In the genomic region with DNA sequence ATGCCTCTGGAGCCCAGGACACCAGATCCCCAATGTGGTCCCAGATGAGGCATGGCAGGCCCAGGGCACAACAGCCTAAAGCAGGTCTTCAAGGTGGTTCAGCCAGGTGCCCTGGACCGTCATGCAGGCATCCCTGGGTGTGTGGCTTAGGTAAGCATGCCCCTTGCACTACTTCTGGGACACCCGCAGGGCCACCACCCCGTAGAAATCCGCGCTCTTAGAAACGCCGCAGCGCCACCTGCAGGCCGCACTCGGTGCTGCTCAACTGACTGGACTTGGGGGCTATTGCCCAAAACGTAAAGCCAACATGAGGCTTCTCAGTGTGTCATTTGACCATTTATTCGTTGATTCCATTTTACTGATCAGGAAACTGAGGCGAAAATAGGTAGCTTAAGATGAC, we compare ENCODE assay signal across 9 mouse cellular contexts. TPM values are rescaled to one million over a fixed set of nuclear protein-coding genes. Genes with fewer than 3 reads are reported as not detected.
A peak's percentile ranks its signal among the peaks of the same experiment; 100 is the strongest.
DNase-seq lines count a peak whose midpoint lies in the region; ATAC-seq and TF ChIP-seq lines count a peak whose summit lies in the region.
"Had no signal": no experiment of that assay in that cellular context is flagged by ENCODE, and none has a peak within 500 bp of the region (broad histone marks: within the 10 kb centered on the region; RNA-seq: fewer than 3 reads in every experiment).

No protein-coding gene starts in this region.

- TF ChIP-seq POLR2A in MEL (IDR thresholded peaks at IDR 0.05; ENCODE audit: control insufficient read depth in 1 of 2, insufficient read depth in 1 of 2, low read depth in 1 of 2, low read length in 2 of 2, poor library complexity in 1 of 2): no peak
- no peak for TF ChIP-seq POLR2A in liver, adult 2 months (IDR thresholded peaks at IDR 0.05; ENCODE audit: extremely low read depth, insufficient read depth, low read length)
- no peak for TF ChIP-seq POLR2A in testis, adult 2 months (IDR thresholded peaks at IDR 0.05; ENCODE audit: control insufficient read depth, low read depth, low read length)

- peak; percentile 52 for TF ChIP-seq RAD21 in MEL (IDR thresholded peaks at IDR 0.05; ENCODE audit: low read depth, low read length)

- H3K4me3 ChIP-seq in hindbrain, embryonic 11.5 days (ENCODE audit: low read depth, low read length): no peak overlapping the region
- H3K4me3 ChIP-seq in hindbrain, embryonic 16.5 days (ENCODE audit: low read length): no peak overlapping the region
- H3K4me3 ChIP-seq in MEL (ENCODE audit: control insufficient read depth in 1 of 2, insufficient read depth in 1 of 2, low read depth in 2 of 2, low read length in 2 of 2): peak overlapping the region; percentile 26 to 30; a peak in 3 of 4 replicates
- no peak overlapping the region for H3K4me3 ChIP-seq in liver, adult 2 months (ENCODE audit: insufficient read depth, low read depth, low read length)
- H3K4me3 ChIP-seq in testis, adult 2 months (ENCODE audit: control insufficient read depth, low read depth, low read length): no peak overlapping the region

- TF ChIP-seq CTCF in MEL (IDR thresholded peaks at IDR 0.05 in 2 of 3, conservative IDR thresholded peaks at IDR 0.05 in 1 of 3; ENCODE audit: control insufficient read depth in 1 of 3, insufficient read depth in 1 of 3, low read depth in 2 of 3, low read length in 3 of 3, poor library complexity in 1 of 3, severe bottlenecking in 1 of 3): peak; percentile 89 to 97 (median 93)
- TF ChIP-seq CTCF in liver, adult 2 months (IDR thresholded peaks at IDR 0.05; ENCODE audit: low read depth, low read length): peak; percentile 64
- TF ChIP-seq CTCF in testis, adult 2 months (IDR thresholded peaks at IDR 0.05; ENCODE audit: control insufficient read depth, insufficient read depth, insufficient replicate concordance, low read depth, low read length): peak; percentile 87; the same call in 1 of the 2 replicates

- H3K4me1 ChIP-seq in hindbrain, embryonic 11.5 days (replicated peaks; ENCODE audit: control insufficient read depth, insufficient read depth, low read length): peaks cover 3% of the 10 kb centered on the region
- peaks cover 6% of the 10 kb centered on the region for H3K4me1 ChIP-seq in hindbrain, embryonic 16.5 days (ENCODE audit: control insufficient read depth, insufficient read depth, low read depth, low read length)
- peaks cover 0 to 14% of the 10 kb centered on the region in 2 experiments; a peak in 2 of 4 replicates for H3K4me1 ChIP-seq in MEL (ENCODE audit: control insufficient read depth in 1 of 2, insufficient read depth in 2 of 2, low read length in 2 of 2)
- H3K4me1 ChIP-seq in liver, adult 2 months (ENCODE audit: control insufficient read depth, insufficient read depth, low read length): no peaks in the 10 kb centered on the region
- H3K4me1 ChIP-seq in testis, adult 2 months (ENCODE audit: control insufficient read depth, insufficient read depth, low read length): no peaks in the 10 kb centered on the region; the same call in 1 of the 2 replicates

- H3K36me3 ChIP-seq in hindbrain, embryonic 11.5 days (ENCODE audit: control insufficient read depth, insufficient read depth, low read length): no peaks in the 10 kb centered on the region
- no peaks in the 10 kb centered on the region for H3K36me3 ChIP-seq in hindbrain, embryonic 16.5 days (ENCODE audit: control insufficient read depth, insufficient read depth, low read length)
- no peaks in the 10 kb centered on the region; a peak in 1 of 4 replicates for H3K36me3 ChIP-seq in MEL (ENCODE audit: control insufficient read depth in 1 of 2, insufficient read depth in 2 of 2, low read length in 2 of 2)
- no peaks in the 10 kb centered on the region for H3K36me3 ChIP-seq in liver, adult 2 months (ENCODE audit: control insufficient read depth, insufficient read depth, low read length)
- H3K36me3 ChIP-seq in testis, adult 2 months (ENCODE audit: control insufficient read depth, insufficient read depth, low read length): no peaks in the 10 kb centered on the region

- no peak; the same call in 1 of the 2 replicates for ATAC-seq in hindbrain, embryonic 11.5 days (ENCODE audit: low FRiP score)
- ATAC-seq in hindbrain, embryonic 16.5 days: no peak

- no peaks in the 10 kb centered on the region for H3K9me3 ChIP-seq in hindbrain, embryonic 11.5 days (ENCODE audit: control insufficient read depth, low read length)
- no peaks in the 10 kb centered on the region for H3K9me3 ChIP-seq in hindbrain, embryonic 16.5 days (ENCODE audit: control insufficient read depth, low read length)
- H3K9me3 ChIP-seq in MEL (replicated peaks; ENCODE audit: insufficient read depth, low read length): no peaks in the 10 kb centered on the region

- H3K27ac ChIP-seq in hindbrain, embryonic 11.5 days (ENCODE audit: low read depth, low read length): no peak overlapping the region
- no peak overlapping the region for H3K27ac ChIP-seq in hindbrain, embryonic 16.5 days (ENCODE audit: low read depth, low read length)
- peak overlapping the region; percentile 8; the same call in 1 of the 2 replicates for H3K27ac ChIP-seq in MEL (ENCODE audit: control insufficient read depth, low read depth, low read length)
- H3K27ac ChIP-seq in liver, adult 2 months (replicated peaks; ENCODE audit: insufficient read depth, low read depth, low read length): no peak overlapping the region
- H3K27ac ChIP-seq in testis, adult 2 months (ENCODE audit: control insufficient read depth, insufficient read depth, low read depth, low read length): no peak overlapping the region
- H3K27ac ChIP-seq: macrophage had no signal

- WGBS in hindbrain, embryonic 11.5 days: 9% methylated on average over 13 of the region's 13 CpGs
- 6% methylated on average over 13 of the region's 13 CpGs for WGBS in hindbrain, embryonic 16.5 days
- WGBS in liver, adult 2 months: 9% methylated on average over 13 of the region's 13 CpGs

- no peak for TF ChIP-seq EP300 in MEL (IDR thresholded peaks at IDR 0.05; ENCODE audit: low read depth in 1 of 2, low read length in 2 of 2)

- H3K9ac ChIP-seq in hindbrain, embryonic 11.5 days (ENCODE audit: low read depth, low read length): no peak overlapping the region
- no peak overlapping the region for H3K9ac ChIP-seq in hindbrain, embryonic 16.5 days (ENCODE audit: low read depth, low read length)
- peak overlapping the region; percentile 34 for H3K9ac ChIP-seq in MEL (ENCODE audit: control insufficient read depth, low read depth, low read length, poor library complexity, severe bottlenecking)
- H3K9ac ChIP-seq in liver, adult 2 months (ENCODE audit: low read depth, low read length): no peak overlapping the region

- no peak overlapping the region for H3K4me2 ChIP-seq in hindbrain, embryonic 11.5 days (replicated peaks; ENCODE audit: low read depth, low read length)
- no peak overlapping the region for H3K4me2 ChIP-seq in hindbrain, embryonic 16.5 days (ENCODE audit: low read length)

- peaks cover 19% of the 10 kb centered on the region for H3K27me3 ChIP-seq in hindbrain, embryonic 11.5 days (ENCODE audit: control insufficient read depth, insufficient read depth, low read length)
- peaks cover 12% of the 10 kb centered on the region for H3K27me3 ChIP-seq in hindbrain, embryonic 16.5 days (replicated peaks; ENCODE audit: control insufficient read depth, insufficient read depth, low read length)
- no peaks in the 10 kb centered on the region for H3K27me3 ChIP-seq in MEL (ENCODE audit: control insufficient read depth in 1 of 2, insufficient read depth in 2 of 2, low read length in 2 of 2)
- H3K27me3 ChIP-seq in liver, adult 2 months (ENCODE audit: control insufficient read depth, insufficient read depth, low read length): peaks cover 13% of the 10 kb centered on the region
- H3K27me3 ChIP-seq in testis, adult 2 months (ENCODE audit: control insufficient read depth, insufficient read depth, low read length): no peaks in the 10 kb centered on the region

- no peaks in the 10 kb centered on the region for H3K79me2 ChIP-seq in MEL (ENCODE audit: control insufficient read depth, insufficient read depth, low read length, poor library complexity)
- H3K79me2 ChIP-seq in liver, adult 2 months (ENCODE audit: control insufficient read depth, insufficient read depth, low read length): no peaks in the 10 kb centered on the region

- DNase-seq in hindbrain, embryonic 11.5 days (ENCODE audit: low spot score): peak; percentile 70
- DNase-seq in 416B (ENCODE audit: low read depth) (peak; percentile 70), MEL (ENCODE audit: low read depth, low spot score) (peak; percentile 90)
- DNase-seq in cerebellum, postnatal 4 days (ENCODE audit: low spot score in 2 of 2): peak; percentile 56 to 79
- no peak for DNase-seq in liver, adult 2 months (ENCODE audit: extremely low read depth, low read depth, low spot score)
- no peak for DNase-seq in right cerebral cortex, postnatal 10 days (ENCODE audit: low spot score in 2 of 2)

TF ChIP-seq in MEL, 35 proteins besides CTCF, POLR2A, EP300 and RAD21 (continues in another document):
- TF ChIP-seq HCFC1 (IDR thresholded peaks at IDR 0.05; ENCODE audit: low read depth, low read length) (no peak), NELFE (IDR thresholded peaks at IDR 0.05; ENCODE audit: low read depth, low read length) (no peak), TCF12 (IDR thresholded peaks at IDR 0.05; ENCODE audit: low read depth, low read length) (0 out of 2 replicates have a peak, but pooled peaks have one; percentile 7), E2F4 (IDR thresholded peaks at IDR 0.05; ENCODE audit: borderline replicate concordance, low read depth, low read length) (no peak), NRF1 (IDR thresholded peaks at IDR 0.05; ENCODE audit: insufficient read depth, low read depth, low read length, poor library complexity, severe bottlenecking) (no peak), MAZ (IDR thresholded peaks at IDR 0.05; ENCODE audit: low read depth, low read length) (peak; percentile 55; the same call in 1 of the 2 replicates), SIN3A (IDR thresholded peaks at IDR 0.05; ENCODE audit: low read length) (peak; percentile 41; the same call in 1 of the 2 replicates), SMC3 (IDR thresholded peaks at IDR 0.05; ENCODE audit: low read depth, low read length) (peak; percentile 63), RCOR1 (IDR thresholded peaks at IDR 0.05; ENCODE audit: low read depth, low read length) (0 out of 2 replicates have a peak, but pooled peaks have one; percentile 18), MXI1 (IDR thresholded peaks at IDR 0.05; ENCODE audit: low read depth, low read length) (peak; percentile 35; the same call in 1 of the 2 replicates), GABPA (IDR thresholded peaks at IDR 0.05; ENCODE audit: low read depth, low read length) (no peak)

RNA-seq across cellular contexts. Expression of a gene that starts 48.5 kb away (rescaled TPM):
- 4.0 and 4.9 TPM in 2 replicates for polyA plus RNA-seq in hindbrain, embryonic 11.5 days (2014; fragmentation: Nextera tagmentation; extraction: Ambion mirVana)
- polyA plus RNA-seq in hindbrain, embryonic 16.5 days (2015; fragmentation: Nextera tagmentation; extraction: Ambion mirVana): 12.3 and 12.9 TPM in 2 replicates
- total RNA-seq in MEL (2012; rRNA removed): 3.3 and 5.4 TPM in 2 replicates
- polyA plus RNA-seq in MEL (2012; ENCODE audit: insufficient read depth in 1 of 2, insufficient read length in 2 of 2, low read depth in 1 of 2, low replicate concordance in 2 of 2, missing spikeins in 1 of 2): 10 to 100 TPM in 1 of 2 experiments, not detected in 1; 17.6 TPM
- 1.1 and 1.3 TPM in 2 replicates for total RNA-seq in liver, adult 2 months (2014; rRNA removed)
- polyA plus RNA-seq in liver, adult 2 months (2012; rRNA removed): 0.86 and 1.2 TPM in 2 replicates
- polyA plus RNA-seq in testis, adult 2 months (2012; rRNA removed): 3.7 and 4.9 TPM in 2 replicates

Comparison
In these comparisons a context has a peak if more than half of its experiments do, and no peak if none do; other contexts are left out.
1. DNase-seq: peak in hindbrain, embryonic 11.5 days (single experiment), 416B (single experiment), MEL (single experiment) and cerebellum, postnatal 4 days (2 of 2); none in liver, adult 2 months (single experiment) and right cerebral cortex, postnatal 10 days (0 of 2).
2. H3K4me3 ChIP-seq: peak in MEL (2 of 2); none in hindbrain, embryonic 11.5 days (single experiment), hindbrain, embryonic 16.5 days (single experiment), liver, adult 2 months (single experiment) and testis, adult 2 months (single experiment).
3. Peak in every context shown above with its lines, with median percentiles within 50 percentile points of each other: CTCF ChIP-seq.